Mouse (Mus musculus): Measurements from ENCODE around the gene Cfap54. TPM values are rescaled to one million over a fixed set of nuclear protein-coding genes. Genes with fewer than 3 reads are reported as not detected.
A peak's percentile ranks its signal among the peaks of the same experiment; 100 is the strongest.

The Cfap54 gene
- polyA plus RNA-seq, 1 experiment from 2014 or later = 0.90 TPM

DNA sequence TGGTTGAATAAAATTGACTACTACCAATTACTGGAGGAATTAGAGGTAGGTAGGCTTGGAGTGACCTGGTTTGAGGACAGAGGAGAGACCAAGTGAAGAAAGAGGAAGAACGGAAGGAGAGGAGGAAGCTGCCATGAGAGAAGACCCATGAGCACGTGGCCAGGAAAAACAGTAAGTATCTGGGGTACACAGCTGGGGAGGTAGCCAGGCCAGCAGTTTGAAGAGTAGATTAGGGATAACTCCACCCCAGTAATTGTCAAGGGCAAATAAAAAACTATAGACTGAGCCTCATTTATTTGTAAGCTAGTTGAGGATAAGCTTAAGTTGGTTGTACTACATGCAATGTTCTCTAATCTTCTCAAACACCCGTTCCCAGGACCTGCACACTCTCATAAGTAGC lies 116.3 kb downstream of the Cfap54 start:
- Histone ChIP-seq H3K9me3 (no peaks in the 10 kb centered on the region), H3K4me1 (no peaks in the 10 kb centered on the region), H3K4me2 (replicated peaks) (no peak overlapping the region), H3K9ac (no peak overlapping the region), H3K36me3 (no peaks in the 10 kb centered on the region), H3K27ac (no peak overlapping the region), H3K27me3 (replicated peaks) (no peaks in the 10 kb centered on the region), H3K4me3 (no peak overlapping the region)
- no peak for ATAC-seq (ENCODE audit: low FRiP score, low read depth)
- 86% methylated on average over 3 of the region's 3 CpGs for WGBS

DNA sequence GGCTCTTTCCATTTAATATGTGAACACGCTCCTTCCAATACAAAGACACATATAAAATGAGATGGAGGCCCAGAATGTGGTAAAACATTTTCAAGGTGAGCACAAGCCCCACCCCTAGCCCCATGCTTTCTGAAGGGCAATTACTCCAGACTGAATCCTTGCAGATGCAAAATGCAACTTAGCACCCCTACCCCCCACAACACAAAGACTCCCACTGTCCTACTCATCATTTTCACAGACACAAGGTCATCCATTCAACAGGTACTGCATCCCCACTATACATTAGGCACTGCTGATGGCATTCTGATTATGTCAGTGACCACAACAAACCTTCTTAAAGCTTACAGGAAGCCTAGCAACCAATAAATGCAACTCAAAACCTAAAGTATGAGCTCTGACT lies 131.4 kb downstream of the Cfap54 start:
- no peaks in the 10 kb centered on the region for H3K4me1 ChIP-seq
- H3K27me3 ChIP-seq (replicated peaks) = no peaks in the 10 kb centered on the region
- H3K27ac ChIP-seq = no peak overlapping the region
- H3K9me3 ChIP-seq = peaks cover 4% of the 10 kb centered on the region; the same call in 1 of the 2 replicates
- H3K4me3 ChIP-seq = no peak overlapping the region
- no peak overlapping the region for H3K4me2 ChIP-seq (replicated peaks)
- H3K36me3 ChIP-seq = no peaks in the 10 kb centered on the region
- no peak for ATAC-seq (ENCODE audit: low FRiP score, low read depth)
- WGBS = 82% methylated on average over 1 of the region's 1 CpGs
- H3K9ac ChIP-seq = no peak overlapping the region

DNA sequence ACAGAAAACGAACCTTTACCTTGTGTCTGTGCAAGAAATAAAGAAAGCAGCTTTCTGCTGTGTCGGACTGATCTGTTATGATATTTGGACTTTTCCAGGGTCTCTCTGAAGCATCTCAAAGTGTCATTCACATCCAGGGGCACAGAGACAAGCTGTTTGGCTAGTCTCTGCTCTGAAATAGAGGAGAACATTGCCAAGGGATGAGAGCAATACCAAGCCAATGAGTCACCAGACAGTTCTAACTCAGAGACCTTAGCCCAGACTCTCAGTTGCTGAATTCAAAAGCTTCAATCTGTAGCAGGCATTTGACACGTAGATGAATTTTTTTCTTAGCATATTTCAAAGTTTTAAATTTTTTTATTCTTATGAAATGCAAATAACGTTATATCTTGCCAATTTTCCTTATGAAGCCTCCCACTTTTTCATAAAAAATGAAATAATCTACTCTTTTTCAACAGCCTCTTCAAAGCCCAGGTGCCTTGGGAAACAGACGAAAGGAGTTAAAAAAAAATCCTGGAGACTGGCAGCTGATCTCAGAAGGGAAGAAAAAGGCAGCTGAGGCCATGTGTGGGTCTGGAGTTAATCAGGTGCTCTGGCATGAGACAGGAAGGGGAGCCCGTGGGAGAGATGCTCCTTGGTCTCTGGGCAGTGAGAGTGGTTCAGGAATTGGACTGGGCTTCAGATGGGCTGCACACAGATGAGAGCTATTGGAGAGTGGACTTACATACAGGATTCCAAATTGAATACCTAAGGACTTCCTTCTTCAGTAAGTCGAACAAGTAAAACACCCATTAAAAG lies 138.4 kb downstream of the Cfap54 start:
- WGBS = 82% methylated on average over 7 of the region's 7 CpGs
- no peak overlapping the region for H3K4me3 ChIP-seq
- no peaks in the 10 kb centered on the region for H3K27me3 ChIP-seq (replicated peaks)
- no peak overlapping the region for H3K4me2 ChIP-seq (replicated peaks)
- H3K27ac ChIP-seq = no peak overlapping the region
- no peaks in the 10 kb centered on the region for H3K9me3 ChIP-seq
- no peaks in the 10 kb centered on the region for H3K36me3 ChIP-seq
- no peaks in the 10 kb centered on the region for H3K4me1 ChIP-seq
- H3K9ac ChIP-seq = no peak overlapping the region
- ATAC-seq (ENCODE audit: low FRiP score, low read depth) = no peak

DNA sequence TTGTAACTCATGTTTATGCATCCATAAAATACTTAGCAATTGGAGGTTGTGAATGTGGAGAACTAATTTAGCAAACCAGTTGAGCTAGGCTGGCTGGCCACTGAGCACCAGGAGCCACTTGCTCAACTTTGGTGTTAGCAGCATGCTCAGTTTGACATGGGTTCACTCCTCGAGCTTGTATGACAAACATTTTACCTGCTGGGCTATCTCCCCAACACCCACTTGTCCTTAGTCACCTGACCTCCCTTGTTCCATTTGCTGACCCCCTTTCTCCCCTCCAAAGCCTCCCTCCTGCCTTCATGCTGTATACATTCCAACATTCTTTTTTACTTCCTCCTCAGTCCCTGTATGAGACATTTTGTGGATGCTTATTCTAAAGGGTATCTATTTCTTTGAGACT lies 139.8 kb downstream of the Cfap54 start:
- H3K4me2 ChIP-seq (replicated peaks) = no peak overlapping the region
- no peaks in the 10 kb centered on the region for H3K9me3 ChIP-seq
- H3K27ac ChIP-seq = no peak overlapping the region
- H3K36me3 ChIP-seq = no peaks in the 10 kb centered on the region
- no peak overlapping the region for H3K4me3 ChIP-seq
- WGBS = 56% methylated on average over 1 of the region's 1 CpGs
- H3K4me1 ChIP-seq = no peaks in the 10 kb centered on the region
- no peak for ATAC-seq (ENCODE audit: low FRiP score, low read depth)
- H3K27me3 ChIP-seq (replicated peaks) = no peaks in the 10 kb centered on the region
- H3K9ac ChIP-seq = no peak overlapping the region

DNA sequence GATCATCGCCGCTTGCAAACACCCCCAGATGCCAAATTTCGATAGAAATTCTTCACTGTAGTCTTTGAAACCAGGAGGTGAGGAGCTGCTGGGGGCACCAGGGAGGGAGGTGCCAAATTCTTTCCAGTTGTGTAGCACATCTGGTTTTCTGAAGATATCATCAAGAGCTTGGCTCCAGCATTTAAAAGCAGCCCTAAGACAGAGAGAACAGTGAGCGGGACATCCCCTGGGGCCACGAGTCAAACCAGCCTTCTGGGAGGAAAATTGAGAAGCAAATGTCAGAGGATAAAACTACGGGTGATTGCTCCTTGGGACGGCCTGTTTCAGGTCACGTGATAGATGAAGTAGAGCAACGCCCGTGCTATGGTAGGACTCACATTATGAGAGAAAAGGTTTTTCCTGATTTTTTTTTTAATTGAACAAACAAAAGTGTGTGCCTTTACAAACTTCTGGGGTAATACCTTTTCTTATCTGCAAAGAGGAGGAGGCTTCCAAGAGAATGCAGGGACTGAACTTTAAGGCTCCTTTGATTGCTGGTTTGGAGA lies 143.6 kb downstream of the Cfap54 start:
- H3K4me3 ChIP-seq = no peak overlapping the region
- WGBS = 72% methylated on average over 10 of the region's 10 CpGs
- ATAC-seq (ENCODE audit: low FRiP score, low read depth) = no peak

DNA sequence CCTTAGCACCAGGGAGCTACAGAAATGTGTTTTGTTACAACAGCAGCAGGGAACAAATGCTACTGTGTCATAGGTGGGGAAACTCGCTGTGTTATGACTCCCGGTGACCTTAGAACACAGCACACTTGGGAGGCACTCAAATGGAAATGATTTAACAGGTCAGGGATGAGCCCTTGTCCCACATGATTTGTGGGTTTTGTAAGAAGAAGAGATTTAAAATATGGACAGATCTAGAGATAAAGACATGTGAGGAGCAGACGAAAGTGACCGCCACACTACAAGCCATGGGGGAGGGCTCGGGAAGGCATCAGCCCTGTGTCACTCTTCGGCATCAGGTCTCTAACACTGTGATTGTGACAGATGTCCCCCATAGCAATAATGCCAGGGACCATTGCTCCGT lies 144.3 kb downstream of the Cfap54 start:
- no peaks in the 10 kb centered on the region for H3K27me3 ChIP-seq (replicated peaks)
- 80% methylated on average over 7 of the region's 7 CpGs for WGBS
- no peaks in the 10 kb centered on the region for H3K4me1 ChIP-seq
- no peak overlapping the region for H3K4me2 ChIP-seq (replicated peaks)
- H3K9me3 ChIP-seq = no peaks in the 10 kb centered on the region
- H3K4me3 ChIP-seq = no peak overlapping the region
- H3K27ac ChIP-seq = no peak overlapping the region
- no peaks in the 10 kb centered on the region for H3K36me3 ChIP-seq
- H3K9ac ChIP-seq = no peak overlapping the region
- no peak for ATAC-seq (ENCODE audit: low FRiP score, low read depth)

More for the DNA sequence above, 143.6 kb downstream of the Cfap54 start:
- Histone ChIP-seq H3K9me3 (no peaks in the 10 kb centered on the region), H3K27ac (no peak overlapping the region), H3K36me3 (no peaks in the 10 kb centered on the region), H3K9ac (no peak overlapping the region), H3K4me2 (replicated peaks) (no peak overlapping the region), H3K27me3 (replicated peaks) (no peaks in the 10 kb centered on the region), H3K4me1 (no peaks in the 10 kb centered on the region)

DNA sequence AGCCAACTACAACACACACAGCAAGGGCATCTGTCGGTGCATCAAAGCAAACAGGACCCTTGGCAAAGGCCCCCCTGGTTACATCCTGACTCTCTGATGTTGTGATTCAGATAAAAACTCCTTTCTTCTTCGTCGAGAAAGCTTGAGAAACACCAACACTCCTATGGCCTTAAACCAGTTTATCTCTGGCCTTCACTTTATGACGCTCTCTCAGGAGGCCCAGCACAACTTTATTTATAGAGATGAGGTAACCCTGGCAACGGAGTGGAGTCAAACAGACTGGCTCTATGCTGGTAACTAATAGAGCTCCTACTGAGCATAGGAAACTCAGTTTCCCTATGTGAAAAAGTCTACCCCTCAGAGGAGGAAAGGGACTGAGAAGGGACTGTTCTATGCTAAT lies 146.9 kb downstream of the Cfap54 start:
- no peak overlapping the region for H3K4me2 ChIP-seq (replicated peaks)
- no peaks in the 10 kb centered on the region for H3K27me3 ChIP-seq (replicated peaks)
- 27% methylated on average over 5 of the region's 5 CpGs for WGBS
- H3K27ac ChIP-seq = no peak overlapping the region
- H3K9me3 ChIP-seq = no peaks in the 10 kb centered on the region
- no peak overlapping the region for H3K9ac ChIP-seq
- ATAC-seq (ENCODE audit: low FRiP score, low read depth) = no peak
- H3K4me3 ChIP-seq = no peak overlapping the region
- H3K36me3 ChIP-seq = no peaks in the 10 kb centered on the region
- no peaks in the 10 kb centered on the region for H3K4me1 ChIP-seq

DNA sequence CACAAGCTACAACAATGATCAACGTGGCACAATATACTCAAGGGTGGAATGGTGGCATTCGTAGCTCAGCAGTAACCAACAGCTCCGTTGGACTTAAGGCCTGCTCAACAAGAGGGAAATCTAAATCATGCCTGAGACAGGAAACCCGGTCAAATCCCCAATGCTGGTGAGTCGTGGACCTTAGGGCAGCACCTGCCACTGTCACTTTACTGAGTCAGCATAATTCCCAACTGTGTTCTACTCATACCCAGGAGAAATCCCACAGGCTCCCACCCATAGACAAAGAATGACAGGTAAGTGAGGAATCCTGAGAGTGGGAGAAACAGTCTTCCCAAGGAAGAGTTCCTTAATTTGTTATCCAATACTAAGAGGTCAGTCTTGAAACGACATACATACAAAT lies 147.8 kb downstream of the Cfap54 start:
- H3K27ac ChIP-seq = no peak overlapping the region
- H3K4me3 ChIP-seq = no peak overlapping the region
- H3K4me2 ChIP-seq (replicated peaks) = no peak overlapping the region
- H3K36me3 ChIP-seq = no peaks in the 10 kb centered on the region
- H3K9ac ChIP-seq = no peak overlapping the region
- H3K9me3 ChIP-seq = no peaks in the 10 kb centered on the region
- 82% methylated on average over 6 of the region's 6 CpGs for WGBS
- ATAC-seq (ENCODE audit: low FRiP score, low read depth) = no peak
- no peaks in the 10 kb centered on the region for H3K27me3 ChIP-seq (replicated peaks)
- no peaks in the 10 kb centered on the region for H3K4me1 ChIP-seq

DNA sequence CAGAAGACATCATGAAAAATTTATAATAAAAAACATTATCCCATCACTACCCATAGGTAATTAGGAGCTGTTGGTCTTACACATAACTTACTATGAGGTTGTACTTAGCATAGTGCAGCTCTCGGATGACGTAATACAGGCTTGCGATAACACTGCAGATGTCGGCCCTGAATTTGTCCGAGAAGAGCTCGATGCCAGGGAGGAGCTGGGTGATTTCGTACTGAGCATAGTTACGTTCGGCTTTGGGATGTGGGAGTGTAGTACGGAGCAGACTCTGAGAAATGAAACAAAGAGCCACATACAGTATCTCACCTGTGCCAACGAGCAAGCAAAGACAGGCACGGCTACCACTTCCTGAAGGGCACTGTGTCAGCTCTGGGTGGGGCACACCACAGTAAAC lies 149.0 kb downstream of the Cfap54 start:
- no peaks in the 10 kb centered on the region for H3K27me3 ChIP-seq (replicated peaks)
- WGBS = 91% methylated on average over 12 of the region's 12 CpGs
- H3K9ac ChIP-seq = no peak overlapping the region
- no peaks in the 10 kb centered on the region for H3K36me3 ChIP-seq
- no peak overlapping the region for H3K4me3 ChIP-seq
- no peak overlapping the region for H3K27ac ChIP-seq
- H3K9me3 ChIP-seq = no peaks in the 10 kb centered on the region
- no peak for ATAC-seq (ENCODE audit: low FRiP score, low read depth)
- no peak overlapping the region for H3K4me2 ChIP-seq (replicated peaks)
- H3K4me1 ChIP-seq = no peaks in the 10 kb centered on the region

DNA sequence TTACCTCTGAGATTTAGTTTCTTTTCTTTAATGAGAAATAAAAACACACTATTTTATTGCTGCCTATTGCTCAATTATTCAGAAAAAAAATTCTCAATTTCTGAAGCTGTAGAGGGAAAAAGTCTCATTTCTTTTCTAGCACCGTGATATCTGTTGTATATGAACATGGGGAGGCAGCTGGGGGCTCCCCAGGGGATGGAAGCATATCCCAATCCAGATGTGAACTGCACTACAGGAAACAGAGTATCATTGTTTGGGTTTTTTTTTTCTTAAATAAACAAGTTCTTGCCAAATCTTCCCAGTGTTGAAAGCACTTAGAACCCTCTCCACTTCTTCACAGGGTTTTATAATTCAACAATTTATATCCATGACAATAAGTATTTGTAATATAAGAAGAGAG lies 151.4 kb downstream of the Cfap54 start:
- WGBS = 61% methylated on average over 1 of the region's 1 CpGs
- no peaks in the 10 kb centered on the region for H3K9me3 ChIP-seq
- no peaks in the 10 kb centered on the region for H3K27me3 ChIP-seq (replicated peaks)
- H3K4me3 ChIP-seq = no peak overlapping the region
- no peak for ATAC-seq (ENCODE audit: low FRiP score, low read depth)
- no peaks in the 10 kb centered on the region for H3K4me1 ChIP-seq
- no peak overlapping the region for H3K4me2 ChIP-seq (replicated peaks)
- no peak overlapping the region for H3K9ac ChIP-seq
- no peaks in the 10 kb centered on the region for H3K36me3 ChIP-seq
- H3K27ac ChIP-seq = no peak overlapping the region

DNA sequence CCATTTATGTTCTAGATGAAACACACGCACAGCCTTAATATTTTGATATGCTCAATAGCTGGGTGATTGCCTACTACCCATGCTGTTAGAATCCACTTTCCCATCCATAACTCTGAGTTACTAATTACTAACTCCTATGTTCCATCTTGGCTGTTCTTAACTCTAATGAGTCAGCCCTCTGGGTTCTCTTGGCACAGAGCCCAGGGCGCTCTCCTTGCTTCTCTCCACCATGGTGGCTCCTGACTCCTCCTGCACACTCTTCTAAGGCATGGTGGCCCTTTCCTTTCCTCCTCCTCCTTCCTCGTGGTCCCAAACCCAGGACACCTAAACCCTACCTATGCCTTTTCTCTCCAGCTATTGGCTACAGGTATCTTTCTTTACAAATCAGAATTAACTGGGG lies 153.2 kb downstream of the Cfap54 start:
- no peak for ATAC-seq (ENCODE audit: low FRiP score, low read depth)
- no peak overlapping the region for H3K4me3 ChIP-seq
- H3K4me2 ChIP-seq (replicated peaks) = no peak overlapping the region
- WGBS = 88% methylated on average over 3 of the region's 3 CpGs
- H3K27me3 ChIP-seq (replicated peaks) = no peaks in the 10 kb centered on the region
- no peaks in the 10 kb centered on the region for H3K9me3 ChIP-seq
- no peaks in the 10 kb centered on the region for H3K36me3 ChIP-seq
- no peak overlapping the region for H3K9ac ChIP-seq
- no peaks in the 10 kb centered on the region for H3K4me1 ChIP-seq
- H3K27ac ChIP-seq = no peak overlapping the region

DNA sequence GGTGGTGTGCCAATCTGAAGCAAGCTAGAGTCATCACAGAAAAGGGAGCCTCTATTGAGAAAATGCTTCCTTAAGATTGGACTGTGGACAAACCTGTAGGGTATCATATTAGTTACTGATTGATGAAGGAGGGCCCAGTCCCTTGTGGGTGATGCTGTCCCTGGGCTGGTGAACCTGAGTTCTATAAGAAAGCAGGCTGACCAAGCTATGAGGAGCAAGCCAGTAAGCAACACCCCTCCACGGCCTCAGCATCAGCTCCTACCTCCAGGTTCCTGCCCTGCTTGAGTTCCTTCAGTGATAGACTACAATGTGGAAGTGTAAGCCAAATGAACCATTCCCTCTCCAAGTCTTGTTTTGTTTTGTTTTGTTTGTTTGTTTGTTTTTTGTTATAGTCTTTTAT lies 162.9 kb downstream of the Cfap54 start:
- Histone ChIP-seq H3K4me3 (no peak overlapping the region), H3K27ac (no peak overlapping the region), H3K4me1 (no peaks in the 10 kb centered on the region), H3K9ac (no peak overlapping the region), H3K9me3 (no peaks in the 10 kb centered on the region), H3K36me3 (no peaks in the 10 kb centered on the region), H3K27me3 (replicated peaks) (0 out of 2 replicates have a peak, but pooled peaks cover 3% of the 10 kb centered on the region), H3K4me2 (replicated peaks) (no peak overlapping the region)
- 85% methylated on average over 1 of the region's 1 CpGs for WGBS
- no peak for ATAC-seq (ENCODE audit: low FRiP score, low read depth)

DNA sequence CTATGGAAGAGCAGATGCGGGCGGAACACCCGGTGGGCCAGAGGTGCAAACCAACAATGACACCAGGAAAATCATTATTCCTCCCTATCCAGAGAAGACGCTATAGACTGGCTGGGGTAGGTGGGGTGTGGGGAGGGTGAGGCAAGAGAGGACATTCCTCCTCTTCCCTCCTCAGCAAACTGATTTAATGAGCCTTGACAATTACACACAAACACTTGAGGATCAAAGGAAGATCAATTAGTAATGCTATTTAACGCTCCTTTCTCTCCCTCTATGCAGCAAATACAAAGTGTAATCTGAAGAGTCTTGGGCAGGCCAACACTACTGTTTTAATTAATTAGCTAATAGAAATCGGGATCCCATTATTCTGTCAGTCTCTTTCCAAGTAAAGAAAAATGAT lies 174.2 kb downstream of the Cfap54 start:
- Histone ChIP-seq H3K36me3 (no peaks in the 10 kb centered on the region), H3K9ac (no peak overlapping the region), H3K4me1 (no peaks in the 10 kb centered on the region), H3K9me3 (no peaks in the 10 kb centered on the region), H3K27ac (no peak overlapping the region), H3K4me2 (replicated peaks) (no peak overlapping the region), H3K27me3 (replicated peaks) (no peaks in the 10 kb centered on the region; the same call in 1 of the 2 replicates), H3K4me3 (no peak overlapping the region)
- ATAC-seq (ENCODE audit: low FRiP score, low read depth) = peak; percentile 84
- 38% methylated on average over 6 of the region's 6 CpGs for WGBS

Data from neural tube, embryonic 12.5 days (tissue).